Mouse (Mus musculus) lung, embryonic 15.5 days (tissue): ENCODE measurements at regions not wholly inside any gene's neighbourhood (a gene's known extent, or its start where the extent isn't known, plus 50 kb on each side); places are given as distances from the start of the nearest gene placed in this dataset.
A peak's percentile ranks its signal among the peaks of the same experiment; 100 is the strongest.

Experiments
- ATAC-seq: fragments of 200-750 bp; cut with Nextera tagmentation; 2 replicates; pipeline ENCODE4 v1.8.0; 2017; ENCODE audit warnings: moderate number of reproducible peaks, borderline replicate concordance; ENCODE audit not compliant: low FRiP score, low TSS enrichment; ENCODE audit errors: extremely low read depth
- H3K27ac ChIP-seq: fragments of 300-500 bp; sonication (generic); 2 replicates; pipeline ENCODE4 v1.5.1; 2015; ENCODE audit warnings: moderate library complexity, mild to moderate bottlenecking, inconsistent platforms
- H3K27me3 ChIP-seq: fragments of 300-500 bp; sonication (generic); 2 replicates; pipeline ENCODE4 v1.6.1; 2015; ENCODE audit warnings: inconsistent platforms
- H3K36me3 ChIP-seq: fragments of 300-500 bp; sonication (generic); 2 replicates; pipeline ENCODE4 v1.6.1; 2015; ENCODE audit warnings: inconsistent platforms
- H3K4me1 ChIP-seq: fragments of 300-500 bp; sonication (generic); 2 replicates; pipeline ENCODE4 v1.6.1; 2015; ENCODE audit warnings: inconsistent platforms
- H3K4me2 ChIP-seq: fragments of 300-500 bp; sonication (generic); 2 replicates; pipeline ENCODE4 v1.6.1; 2015; ENCODE audit warnings: inconsistent platforms, mild to moderate bottlenecking, moderate library complexity
- H3K4me3 ChIP-seq: fragments of 300-500 bp; sonication (generic); 2 replicates; pipeline ENCODE4 v1.5.1; 2015; ENCODE audit warnings: mild to moderate bottlenecking, inconsistent platforms
- H3K9ac ChIP-seq: fragments of 300-500 bp; sonication (generic); 2 replicates; pipeline ENCODE4 v1.6.1; 2015; ENCODE audit warnings: inconsistent platforms
- H3K9me3 ChIP-seq: fragments of 300-500 bp; sonication (generic); 2 replicates; pipeline ENCODE4 v1.6.1; 2016; ENCODE audit warnings: inconsistent platforms
- WGBS: fragments of 180-500 bp; shearing (Covaris S2); methylation state at CpG from one replicate; pipeline ENCODE4 v1.1.7; 2015; 5-methylcytosine and 5-hydroxymethylcytosine counted together

- Histone ChIP-seq H3K9ac (no peak overlapping the region), H3K4me3 (no peak overlapping the region), H3K27me3 (no peaks in the 10 kb centered on the region), H3K27ac (no peak overlapping the region), H3K36me3 (no peaks in the 10 kb centered on the region), H3K9me3 (no peaks in the 10 kb centered on the region; the same call in 1 of the 2 replicates), H3K4me1 (peaks cover 23% of the 10 kb centered on the region; the same call in 1 of the 2 replicates), H3K4me2 (no peak overlapping the region)
- 93% methylated on average over 6 of the region's 6 CpGs for WGBS
- ATAC-seq, result no peak
These were observed 143.4 kb downstream of the 2410131K14Rik start for GRCm38 (mm10) chr5:118388419-118388818.

DNA sequence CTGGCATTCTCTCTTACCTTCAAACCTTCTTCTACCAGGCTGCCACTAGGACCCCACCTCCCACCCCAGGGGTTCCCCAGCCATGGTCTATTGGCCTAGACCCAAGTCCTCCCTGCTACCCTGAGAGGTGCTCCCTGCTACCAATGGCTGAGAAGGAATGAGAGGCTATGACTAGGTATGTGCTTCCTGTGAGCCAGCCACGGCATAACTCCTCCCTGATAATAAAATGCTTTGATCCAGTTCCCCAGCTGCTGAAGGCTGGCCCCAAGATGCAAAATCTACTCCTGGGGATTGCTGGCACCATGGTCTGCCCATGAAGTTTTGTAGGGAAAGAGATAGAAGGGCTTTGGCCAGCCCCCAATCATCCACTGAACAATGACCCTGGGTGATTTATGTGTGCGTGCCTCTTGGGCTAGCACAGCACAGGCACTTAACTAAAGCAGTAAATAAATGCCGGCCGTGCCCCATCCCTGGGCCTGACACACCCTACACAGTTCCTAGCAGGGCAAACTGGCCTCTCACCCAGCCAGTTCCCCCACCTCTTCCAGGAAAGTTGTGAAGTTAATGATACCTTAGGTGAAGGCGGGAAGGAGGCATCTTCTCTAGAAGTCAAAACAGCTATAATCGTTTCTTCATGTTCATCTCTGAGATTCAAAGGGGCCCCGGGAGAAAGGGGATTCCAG, 145.8 kb downstream of the 2410131K14Rik start:
- Histone ChIP-seq H3K4me3 (no peak overlapping the region), H3K27me3 (peaks cover under 1% of the 10 kb centered on the region; the same call in 1 of the 2 replicates), H3K4me1 (peaks cover 11% of the 10 kb centered on the region; the same call in 1 of the 2 replicates), H3K36me3 (no peaks in the 10 kb centered on the region), H3K9ac (no peak overlapping the region), H3K9me3 (no peaks in the 10 kb centered on the region; the same call in 1 of the 2 replicates), H3K4me2 (no peak overlapping the region), H3K27ac (no peak overlapping the region)
- ATAC-seq, result no peak
- WGBS, result 79% methylated on average over 7 of the region's 7 CpGs

DNA sequence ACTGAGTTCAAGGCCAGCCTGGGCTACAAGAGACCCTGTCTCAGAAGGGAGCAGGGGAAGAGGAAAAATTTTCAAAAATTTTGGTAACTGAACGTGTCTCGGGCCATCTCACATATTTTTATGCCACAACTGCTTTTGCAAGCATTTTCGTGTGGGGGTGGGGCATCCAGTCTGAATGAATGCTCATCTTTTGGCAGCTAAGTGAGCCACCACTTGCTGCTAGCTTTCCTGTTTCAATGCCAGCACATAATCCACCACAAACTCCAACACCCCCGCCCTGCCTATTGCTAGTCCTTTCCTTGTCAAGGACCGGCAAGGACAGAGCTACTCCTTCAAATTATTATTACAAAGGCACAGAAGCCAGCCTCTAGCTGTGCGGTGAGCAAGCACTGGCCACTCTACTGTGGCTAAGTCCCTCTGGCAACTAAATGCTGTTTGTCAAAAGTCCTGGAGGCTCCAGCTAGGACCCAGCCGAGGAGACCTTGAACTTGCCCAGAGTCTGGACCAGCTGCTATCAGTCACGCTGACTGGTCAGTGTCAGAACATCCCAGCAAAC, 148.0 kb downstream of the 2410131K14Rik start:
- Histone ChIP-seq H3K27ac (no peak overlapping the region), H3K4me3 (no peak overlapping the region), H3K4me1 (peaks cover 9% of the 10 kb centered on the region; the same call in 1 of the 2 replicates), H3K4me2 (no peak overlapping the region), H3K9ac (no peak overlapping the region), H3K36me3 (no peaks in the 10 kb centered on the region), H3K9me3 (no peaks in the 10 kb centered on the region; the same call in 1 of the 2 replicates), H3K27me3 (peaks cover 13% of the 10 kb centered on the region)
- no peak for ATAC-seq
- WGBS, result 70% methylated on average over 8 of the region's 8 CpGs

GRCm38 (mm10) chr5:118394051-118394450, 149.0 kb downstream of the 2410131K14Rik start:
- no peaks in the 10 kb centered on the region; the same call in 1 of the 2 replicates for H3K9me3 ChIP-seq
- H3K4me1 ChIP-seq, result peaks cover 9% of the 10 kb centered on the region; the same call in 1 of the 2 replicates
- H3K9ac ChIP-seq, result no peak overlapping the region
- no peak overlapping the region for H3K27ac ChIP-seq
- H3K4me3 ChIP-seq, result no peak overlapping the region
- peaks cover 15% of the 10 kb centered on the region for H3K27me3 ChIP-seq
- no peaks in the 10 kb centered on the region for H3K36me3 ChIP-seq
- H3K4me2 ChIP-seq, result no peak overlapping the region
- no peak for ATAC-seq
- 40% methylated on average over 5 of the region's 5 CpGs for WGBS

DNA sequence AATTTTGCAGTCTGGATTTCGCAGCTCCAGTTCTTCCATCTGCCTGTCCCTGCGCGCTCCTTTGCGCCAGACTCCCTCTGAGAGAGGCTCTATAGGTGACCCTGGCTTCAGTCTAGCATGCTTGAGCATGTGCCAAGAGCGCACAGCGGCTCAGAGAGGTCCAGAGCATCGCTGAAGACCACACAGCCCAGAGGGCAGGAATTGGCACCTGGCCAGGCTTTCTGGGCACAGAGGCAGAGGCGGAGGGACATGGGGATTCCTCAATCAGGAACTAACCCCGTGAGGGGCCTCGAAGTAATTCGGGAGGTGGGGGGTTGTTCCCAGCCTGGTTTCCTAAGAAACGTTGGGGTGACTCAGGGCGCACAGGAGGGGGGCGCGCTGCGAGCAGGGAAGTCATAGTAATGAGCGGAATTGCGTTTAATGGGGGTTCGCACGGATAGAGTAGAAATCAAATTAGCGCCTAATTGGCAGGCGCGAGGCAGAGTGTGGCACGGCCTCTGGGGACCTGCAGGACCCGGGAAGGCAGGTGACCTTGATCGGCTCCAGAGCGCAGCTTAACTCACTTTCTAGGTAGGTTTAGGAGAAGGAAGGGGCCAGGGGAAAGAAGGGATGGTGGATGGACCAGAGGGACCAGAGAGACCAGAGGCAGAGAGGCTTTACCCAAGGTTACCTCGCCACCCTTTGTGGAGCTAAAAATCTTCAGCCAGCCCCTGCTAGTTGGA, 151.1 kb downstream of the 2410131K14Rik start:
- ATAC-seq, result peak; percentile 55; the same call in 1 of the 2 replicates
- Histone ChIP-seq H3K36me3 (no peaks in the 10 kb centered on the region), H3K27ac (no peak overlapping the region), H3K9ac (no peak overlapping the region), H3K4me1 (peaks cover 9% of the 10 kb centered on the region; the same call in 1 of the 2 replicates), H3K27me3 (peaks cover 15% of the 10 kb centered on the region), H3K4me2 (peak overlapping the region; percentile 42), H3K9me3 (no peaks in the 10 kb centered on the region), H3K4me3 (peak overlapping the region; percentile 1; the same call in 1 of the 2 replicates)
- 9% methylated on average over 28 of the region's 28 CpGs for WGBS

DNA sequence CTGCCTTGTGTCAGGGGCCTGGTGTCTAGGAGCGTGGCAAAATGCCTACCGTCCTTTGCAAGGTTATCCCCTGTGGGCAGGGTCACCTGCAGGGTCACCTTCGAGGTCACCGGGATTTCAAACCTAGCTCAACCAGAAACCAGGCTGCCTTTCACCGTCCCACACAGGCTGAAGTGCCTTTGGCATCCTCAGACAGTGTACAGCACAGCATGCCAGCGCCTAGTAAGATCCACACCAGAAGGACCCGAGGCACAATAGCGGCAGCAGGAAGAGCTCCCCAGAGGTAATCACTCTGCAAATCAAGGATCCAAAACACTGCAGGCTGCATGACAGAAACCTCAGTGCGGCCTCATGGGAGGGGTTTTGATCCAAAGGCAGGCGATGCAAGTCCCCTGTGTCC, 155.9 kb downstream of the 2410131K14Rik start:
- H3K27ac ChIP-seq, result no peak overlapping the region
- peaks cover 13% of the 10 kb centered on the region for H3K27me3 ChIP-seq
- no peak overlapping the region for H3K4me2 ChIP-seq
- WGBS, result 58% methylated on average over 10 of the region's 10 CpGs
- H3K36me3 ChIP-seq, result no peaks in the 10 kb centered on the region
- H3K4me1 ChIP-seq, result peaks cover 5% of the 10 kb centered on the region; the same call in 1 of the 2 replicates
- no peaks in the 10 kb centered on the region for H3K9me3 ChIP-seq
- no peak for ATAC-seq
- H3K4me3 ChIP-seq, result no peak overlapping the region
- H3K9ac ChIP-seq, result no peak overlapping the region

DNA sequence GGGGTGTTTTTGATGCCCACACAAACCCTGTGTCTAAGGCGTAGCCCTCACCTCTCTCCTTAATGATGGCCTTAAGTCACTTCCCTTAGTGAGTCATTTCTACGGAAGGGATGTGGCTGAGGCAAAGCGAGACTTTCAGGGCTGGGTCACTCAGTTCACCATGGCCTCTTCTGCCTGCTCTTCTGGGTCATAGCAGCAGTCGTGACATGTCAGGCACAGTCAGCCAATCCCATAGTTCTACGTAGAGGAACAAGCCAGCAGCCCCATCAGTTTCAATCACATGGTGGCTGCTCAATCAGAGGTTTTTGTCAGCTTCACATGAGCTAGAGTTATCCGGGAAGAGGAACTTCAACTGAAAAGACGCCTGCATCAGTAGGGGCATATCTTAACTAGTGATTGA, 156.1 kb upstream of the Med13l start:
- ATAC-seq, result no peak
- Histone ChIP-seq H3K4me3 (no peak overlapping the region), H3K9me3 (no peaks in the 10 kb centered on the region), H3K27ac (no peak overlapping the region), H3K36me3 (no peaks in the 10 kb centered on the region), H3K4me2 (no peak overlapping the region), H3K4me1 (no peaks in the 10 kb centered on the region), H3K27me3 (no peaks in the 10 kb centered on the region), H3K9ac (no peak overlapping the region)
- WGBS, result 52% methylated on average over 7 of the region's 7 CpGs

DNA sequence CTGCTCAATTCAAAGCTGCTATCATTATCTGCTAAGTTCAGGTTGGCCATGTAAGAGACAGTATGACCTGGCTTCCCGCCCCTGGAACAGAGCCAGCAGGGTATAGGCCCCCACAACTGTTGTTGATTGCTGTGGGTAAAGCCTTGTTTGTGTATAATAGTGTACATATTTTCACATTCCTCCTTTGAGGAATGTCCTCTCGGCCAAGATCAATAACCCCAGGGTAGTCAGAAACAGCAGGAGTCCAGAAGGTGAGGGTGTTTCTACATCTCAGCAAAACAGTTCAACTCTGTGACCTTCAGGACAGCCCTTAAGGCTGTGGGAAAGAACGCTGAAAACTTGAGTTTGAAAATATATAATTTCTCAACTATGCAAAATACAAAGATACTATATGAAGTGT, 155.1 kb upstream of the Med13l start:
- no peak for ATAC-seq
- Histone ChIP-seq H3K4me3 (no peak overlapping the region), H3K4me2 (no peak overlapping the region), H3K27ac (no peak overlapping the region), H3K27me3 (no peaks in the 10 kb centered on the region), H3K9me3 (no peaks in the 10 kb centered on the region), H3K4me1 (no peaks in the 10 kb centered on the region), H3K36me3 (no peaks in the 10 kb centered on the region), H3K9ac (no peak overlapping the region)
- WGBS, result 81% methylated on average over 3 of the region's 3 CpGs

GRCm38 (mm10) chr5:118407451-118407850, 153.0 kb upstream of the Med13l start:
- no peak for ATAC-seq
- no peak overlapping the region for H3K9ac ChIP-seq
- 63% methylated on average over 11 of the region's 11 CpGs for WGBS
- no peak overlapping the region for H3K27ac ChIP-seq
- H3K4me3 ChIP-seq, result no peak overlapping the region
- H3K4me2 ChIP-seq, result no peak overlapping the region
- no peaks in the 10 kb centered on the region for H3K9me3 ChIP-seq
- H3K27me3 ChIP-seq, result no peaks in the 10 kb centered on the region
- H3K36me3 ChIP-seq, result no peaks in the 10 kb centered on the region
- no peaks in the 10 kb centered on the region for H3K4me1 ChIP-seq

GRCm38 (mm10) chr5:118407973-118408372, 152.5 kb upstream of the Med13l start:
- H3K36me3 ChIP-seq, result no peaks in the 10 kb centered on the region
- WGBS, result 70% methylated on average over 3 of the region's 3 CpGs
- no peak overlapping the region for H3K27ac ChIP-seq
- ATAC-seq, result no peak
- no peaks in the 10 kb centered on the region for H3K9me3 ChIP-seq
- no peaks in the 10 kb centered on the region for H3K4me1 ChIP-seq
- no peak overlapping the region for H3K4me2 ChIP-seq
- H3K27me3 ChIP-seq, result no peaks in the 10 kb centered on the region
- no peak overlapping the region for H3K9ac ChIP-seq
- no peak overlapping the region for H3K4me3 ChIP-seq

DNA sequence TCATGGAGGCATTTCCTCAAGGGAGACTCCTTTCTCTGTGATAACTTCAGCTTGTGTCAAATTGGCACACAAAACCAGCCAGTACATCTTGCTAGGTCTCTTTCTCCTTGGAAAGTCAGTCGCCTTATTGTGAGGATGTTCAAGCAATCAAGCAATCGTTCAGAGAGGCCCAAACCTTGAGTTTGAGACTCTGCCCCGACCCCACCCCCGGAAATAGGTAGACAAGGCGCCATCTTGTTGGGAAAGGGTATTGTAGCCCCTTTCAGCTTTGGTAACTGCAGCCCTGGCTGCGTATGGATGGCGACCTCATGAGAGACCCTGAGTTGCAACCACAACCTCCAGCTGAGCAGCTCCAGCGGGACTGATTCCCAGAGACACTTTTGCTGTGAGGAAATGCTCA, 151.7 kb upstream of the Med13l start:
- no peaks in the 10 kb centered on the region for H3K27me3 ChIP-seq
- no peak overlapping the region for H3K27ac ChIP-seq
- H3K9ac ChIP-seq, result no peak overlapping the region
- no peak overlapping the region for H3K4me2 ChIP-seq
- no peaks in the 10 kb centered on the region for H3K9me3 ChIP-seq
- H3K36me3 ChIP-seq, result no peaks in the 10 kb centered on the region
- no peak for ATAC-seq
- H3K4me1 ChIP-seq, result 0 out of 2 replicates have a peak, but pooled peaks cover 2% of the 10 kb centered on the region
- 80% methylated on average over 8 of the region's 8 CpGs for WGBS
- no peak overlapping the region for H3K4me3 ChIP-seq
